Mouse (Mus musculus): Measurements from ENCODE around the gene Rffl. TPM values are rescaled to one million over a fixed set of nuclear protein-coding genes. Genes with fewer than 3 reads are reported as not detected.

Rffl gene
- polyA plus RNA-seq (2016; fragmentation: Nextera tagmentation; extraction: Ambion mirVana), result 6.7 and 6.8 TPM in 2 replicates

DNA sequence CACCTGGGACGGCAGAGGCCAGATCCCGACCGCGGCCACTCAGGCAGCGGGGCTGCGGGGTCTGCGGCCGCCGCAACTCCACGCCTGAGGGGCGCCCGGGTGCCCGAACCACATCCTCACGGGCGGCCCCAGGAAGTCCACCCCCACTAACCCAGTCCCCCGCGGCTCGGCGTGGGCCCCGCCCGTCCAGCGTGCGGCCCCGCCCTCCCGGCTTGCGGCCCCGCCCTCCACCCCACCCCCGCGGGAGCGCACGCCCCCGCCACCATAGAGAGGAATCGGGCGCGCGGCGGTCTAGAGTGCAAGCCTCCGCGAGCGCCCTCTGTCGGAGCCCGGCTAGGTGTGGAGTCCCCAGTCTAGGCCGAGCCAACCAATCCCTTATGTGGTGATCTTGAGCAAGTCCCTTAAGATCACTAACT, at the start of gene Rffl:
Rffl (minus strand) TSS at position 180 of the 416 bp plus-strand sequence.
- Histone ChIP-seq H3K4me1 (replicated peaks) (peaks cover 11% of the 10 kb centered on the region), H3K36me3 (no peaks in the 10 kb centered on the region), H3K27me3 (replicated peaks) (no peaks in the 10 kb centered on the region), H3K4me3 (peak within 1 kb of the TSS; percentile 98), H3K4me2 (peak within 1 kb of the TSS; percentile 81), H3K9ac (peak within 1 kb of the TSS; percentile 90), H3K27ac (ENCODE audit: poor library complexity, severe bottlenecking) (peak within 1 kb of the TSS; percentile 66), H3K9me3 (replicated peaks) (no peaks in the 10 kb centered on the region)
- under 1% methylated on average over 43 of the region's 43 CpGs for WGBS
- ATAC-seq (ENCODE audit: insufficient number of reproducible peaks, low FRiP score), result peak; percentile 89

DNA sequence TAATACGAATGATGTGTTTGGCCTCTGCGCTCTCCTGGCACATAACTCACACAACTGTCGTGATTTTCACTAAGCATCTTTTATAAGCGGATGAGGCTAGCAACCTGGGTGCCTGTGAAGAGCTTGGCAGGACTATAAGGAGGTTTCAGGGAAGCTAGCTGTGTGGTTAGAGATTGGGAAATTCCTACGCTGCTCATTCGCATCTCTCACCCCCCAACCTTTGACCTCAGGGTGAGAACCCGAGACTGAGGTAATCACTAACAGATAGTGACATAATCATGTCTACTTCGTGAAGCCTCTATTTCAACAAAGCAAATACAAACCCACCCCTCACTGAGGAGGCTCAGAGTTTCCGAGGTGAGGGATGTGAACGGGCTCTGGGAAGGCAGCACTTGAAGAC, 49.8 kb upstream of the Rffl start:
- ATAC-seq (ENCODE audit: insufficient number of reproducible peaks, low FRiP score), result no peak
- no peaks in the 10 kb centered on the region for H3K9me3 ChIP-seq (replicated peaks)
- no peak overlapping the region for H3K27ac ChIP-seq (ENCODE audit: poor library complexity, severe bottlenecking)
- 44% methylated on average over 10 of the region's 10 CpGs for WGBS
- H3K9ac ChIP-seq, result no peak overlapping the region
- no peaks in the 10 kb centered on the region for H3K27me3 ChIP-seq (replicated peaks)
- H3K4me3 ChIP-seq, result no peak overlapping the region
- H3K4me1 ChIP-seq (replicated peaks), result peaks cover 10% of the 10 kb centered on the region
- no peak overlapping the region for H3K4me2 ChIP-seq
- H3K36me3 ChIP-seq, result peaks cover 86% of the 10 kb centered on the region

DNA sequence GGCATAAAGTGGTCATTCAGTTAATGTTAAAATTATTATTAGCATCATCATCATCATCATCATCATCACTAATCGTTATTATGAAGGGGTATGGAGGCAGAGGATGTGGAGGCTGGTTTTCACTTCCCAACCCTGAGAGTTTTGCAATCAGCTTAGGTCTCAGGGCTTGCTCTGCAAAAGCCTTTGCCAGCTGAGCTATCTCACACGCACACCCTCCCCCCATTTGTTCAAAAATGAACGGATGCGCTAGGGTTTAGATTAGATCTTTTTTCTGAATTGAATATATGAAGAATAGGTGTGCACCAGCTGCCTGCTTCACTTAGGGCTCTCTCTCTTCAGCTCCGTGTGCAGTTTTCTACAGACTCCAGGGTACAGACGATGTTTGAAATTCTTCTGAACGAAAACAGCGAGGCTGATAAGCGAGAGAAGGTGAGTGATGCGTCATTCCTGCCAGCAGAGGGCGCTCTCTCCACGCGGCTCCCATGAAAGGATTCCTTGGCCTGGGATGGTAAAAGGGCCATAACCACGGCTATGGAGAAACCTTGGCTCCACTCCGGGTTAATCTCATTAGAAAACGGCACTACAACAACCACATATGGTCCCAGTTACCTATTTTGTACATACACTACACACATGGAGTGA, 43.8 kb upstream of the Rffl start:
- WGBS, result 8% methylated on average over 16 of the region's 16 CpGs
- Histone ChIP-seq H3K4me3 (peak overlapping the region; percentile 30), H3K27me3 (replicated peaks) (no peaks in the 10 kb centered on the region), H3K27ac (ENCODE audit: poor library complexity, severe bottlenecking) (no peak overlapping the region; the same call in 1 of the 2 replicates), H3K4me2 (peak overlapping the region; percentile 85), H3K4me1 (replicated peaks) (peaks cover 45% of the 10 kb centered on the region), H3K36me3 (peaks cover 43% of the 10 kb centered on the region), H3K9me3 (replicated peaks) (no peaks in the 10 kb centered on the region), H3K9ac (no peak overlapping the region)
- no peak for ATAC-seq (ENCODE audit: insufficient number of reproducible peaks, low FRiP score)

DNA sequence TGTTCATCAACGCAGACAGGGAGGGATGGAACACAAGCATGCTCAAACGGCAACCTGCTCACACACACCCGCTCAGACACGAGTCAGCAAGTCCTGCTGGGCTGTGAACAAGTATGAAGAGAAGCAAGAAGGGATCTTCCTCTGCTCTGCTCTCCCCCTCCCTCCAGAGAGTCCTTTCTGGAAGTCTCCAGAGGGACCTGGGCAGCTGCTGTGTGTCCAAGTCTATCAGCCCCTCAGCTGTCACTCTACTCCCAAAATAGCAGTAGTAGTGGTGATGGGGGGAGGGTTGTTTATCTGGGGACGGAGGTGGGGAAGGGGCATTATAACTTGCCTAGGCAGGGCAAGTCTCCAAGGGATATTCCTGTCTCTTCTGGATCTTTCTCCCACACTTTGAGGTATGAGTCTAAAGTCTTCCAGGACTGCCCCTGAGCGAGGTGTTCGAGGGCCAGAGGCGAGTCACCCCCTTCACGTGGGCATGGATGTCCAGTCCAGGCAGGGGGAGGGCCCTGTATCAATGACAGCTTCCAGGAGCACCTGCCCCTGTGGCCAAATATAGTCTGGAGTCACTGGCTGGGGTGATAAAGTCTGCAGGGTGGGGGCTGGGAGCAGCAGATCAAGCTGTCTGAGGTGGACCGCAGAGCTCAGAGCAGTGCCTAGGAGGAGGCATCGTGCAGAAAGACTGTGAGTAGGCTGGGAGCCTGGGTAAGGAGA, 39.8 kb upstream of the Rffl start:
- WGBS, result 16% methylated on average over 11 of the region's 11 CpGs
- peaks cover 18% of the 10 kb centered on the region for H3K36me3 ChIP-seq
- H3K9me3 ChIP-seq (replicated peaks), result no peaks in the 10 kb centered on the region
- H3K27ac ChIP-seq (ENCODE audit: poor library complexity, severe bottlenecking), result peak overlapping the region; percentile 99
- H3K27me3 ChIP-seq (replicated peaks), result no peaks in the 10 kb centered on the region
- H3K4me3 ChIP-seq, result peak overlapping the region; percentile 61
- peak overlapping the region; percentile 87 for H3K9ac ChIP-seq
- H3K4me2 ChIP-seq, result peak overlapping the region; percentile 85
- peaks cover 61% of the 10 kb centered on the region for H3K4me1 ChIP-seq (replicated peaks)
- ATAC-seq (ENCODE audit: insufficient number of reproducible peaks, low FRiP score), result peak; percentile 81

DNA sequence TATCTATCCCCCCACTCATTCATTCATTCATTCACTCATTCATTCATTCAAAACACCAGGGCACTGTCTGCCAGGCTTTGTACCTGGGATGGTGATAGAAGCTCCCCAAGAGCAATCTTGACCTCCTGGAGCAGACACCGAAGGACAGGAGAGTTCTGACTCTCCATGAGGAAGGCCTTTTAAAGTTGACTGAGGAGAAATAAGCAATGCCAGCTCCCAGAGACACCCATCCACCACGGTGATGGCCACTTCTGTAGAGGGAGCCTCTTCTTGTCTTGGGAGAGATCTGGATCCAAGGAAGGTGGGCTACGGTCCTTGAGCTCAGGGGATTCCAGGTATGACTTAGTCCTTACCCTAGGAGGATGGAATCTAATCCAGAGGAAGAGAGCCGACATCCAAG, 39.2 kb upstream of the Rffl start, which contains the start of gene Unc45b:
Unc45b (plus strand) TSS at position 301 of the 400 bp plus-strand sequence.
- Histone ChIP-seq H3K4me2 (peak within 1 kb of the TSS; percentile 85), H3K36me3 (peaks cover 19% of the 10 kb centered on the region), H3K9ac (peak within 1 kb of the TSS; percentile 87), H3K4me3 (peak within 1 kb of the TSS; percentile 61), H3K27ac (ENCODE audit: poor library complexity, severe bottlenecking) (peak within 1 kb of the TSS; percentile 99), H3K27me3 (replicated peaks) (no peaks in the 10 kb centered on the region), H3K9me3 (replicated peaks) (no peaks in the 10 kb centered on the region), H3K4me1 (replicated peaks) (peaks cover 59% of the 10 kb centered on the region)
- ATAC-seq (ENCODE audit: insufficient number of reproducible peaks, low FRiP score), result no peak
- 61% methylated on average over 4 of the region's 4 CpGs for WGBS

DNA sequence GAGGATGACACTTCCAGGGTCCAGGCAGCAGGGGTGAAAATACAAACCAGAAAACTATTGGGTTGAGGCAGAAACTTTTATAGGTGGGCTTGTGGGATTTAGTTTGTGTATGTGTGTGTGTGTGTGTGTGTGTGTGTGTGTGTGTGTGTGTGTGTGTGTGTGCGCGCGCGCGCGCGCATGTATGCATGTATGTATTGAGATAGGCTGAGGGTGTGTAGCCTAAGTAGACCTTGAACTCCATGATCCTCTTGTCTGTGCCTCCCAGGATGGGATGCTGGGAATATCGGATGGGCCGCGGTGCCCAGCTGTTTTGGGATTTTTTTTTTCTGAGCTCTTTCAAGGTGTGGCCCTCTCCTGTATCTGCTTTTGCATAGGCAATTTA, 37.6 kb upstream of the Rffl start:
- Histone ChIP-seq H3K36me3 (peaks cover 34% of the 10 kb centered on the region), H3K27me3 (replicated peaks) (no peaks in the 10 kb centered on the region), H3K9ac (peak overlapping the region; percentile 47), H3K4me2 (peak overlapping the region; percentile 81), H3K4me1 (replicated peaks) (peaks cover 44% of the 10 kb centered on the region), H3K4me3 (peak overlapping the region; percentile 90), H3K27ac (ENCODE audit: poor library complexity, severe bottlenecking) (no peak overlapping the region), H3K9me3 (replicated peaks) (no peaks in the 10 kb centered on the region)
- WGBS, result 58% methylated on average over 10 of the region's 10 CpGs
- no peak for ATAC-seq (ENCODE audit: insufficient number of reproducible peaks, low FRiP score)

DNA sequence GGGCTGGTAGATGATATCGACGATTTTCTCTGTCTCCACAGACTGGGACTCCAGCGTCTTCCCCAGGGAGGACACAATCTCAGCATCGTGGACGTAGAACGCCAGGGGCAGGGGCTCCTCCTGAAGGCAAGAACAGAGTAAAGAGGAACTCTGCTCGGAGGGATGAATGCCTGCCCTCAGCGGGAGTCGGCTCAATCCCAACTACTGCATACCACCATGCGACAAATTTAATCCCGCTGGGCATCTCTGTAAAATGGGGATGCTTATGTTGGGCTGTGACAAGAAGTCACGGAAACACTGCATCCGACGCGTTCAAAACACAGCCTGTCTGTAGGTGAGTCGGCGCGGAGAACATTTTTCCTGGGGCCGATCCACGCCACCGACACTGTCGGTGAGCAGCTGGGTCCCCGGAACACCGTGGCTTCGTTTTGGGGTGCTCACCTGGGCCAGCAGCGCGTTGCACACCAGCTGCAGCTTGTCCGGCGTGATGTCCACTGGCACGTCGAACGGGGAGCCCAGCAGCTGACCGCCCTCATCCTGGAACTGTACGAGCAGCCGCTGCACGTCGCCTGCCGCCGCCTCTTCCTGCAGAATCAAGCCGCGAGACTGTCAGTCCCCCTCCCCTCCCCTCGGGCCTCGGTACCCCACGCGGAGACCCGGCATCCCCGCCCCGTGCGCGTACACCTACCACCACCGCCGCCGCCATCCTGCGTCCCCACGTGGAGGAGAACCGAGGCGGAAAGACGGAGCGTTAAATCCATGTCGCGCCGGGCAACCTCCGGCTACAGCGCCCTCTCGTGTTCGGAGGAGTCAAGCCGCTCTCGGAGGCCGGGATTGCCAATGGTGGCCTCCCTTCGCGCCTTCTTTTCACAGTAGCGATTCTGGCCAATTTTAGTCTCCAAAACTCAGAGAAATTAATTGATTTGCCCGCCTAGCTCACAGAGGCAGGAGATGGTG, 36.9 kb upstream of the Rffl start, which contains the start of gene Nle1:
Nle1 (minus strand) TSS at position 761 of the 957 bp plus-strand sequence.
- Histone ChIP-seq H3K36me3 (peaks cover 38% of the 10 kb centered on the region), H3K9ac (peak within 1 kb of the TSS; percentile 90), H3K4me1 (replicated peaks) (peaks cover 37% of the 10 kb centered on the region), H3K4me2 (peak within 1 kb of the TSS; percentile 81), H3K27me3 (replicated peaks) (no peaks in the 10 kb centered on the region), H3K4me3 (peak within 1 kb of the TSS; percentile 90), H3K9me3 (replicated peaks) (no peaks in the 10 kb centered on the region), H3K27ac (ENCODE audit: poor library complexity, severe bottlenecking) (no peak within 1 kb of the TSS)
- whole genome bisulfite sequencing, result 1% methylated on average over 73 of the region's 73 CpGs
- peak; percentile 36; the same call in 1 of the 2 replicates for ATAC-seq (ENCODE audit: insufficient number of reproducible peaks, low FRiP score)

DNA sequence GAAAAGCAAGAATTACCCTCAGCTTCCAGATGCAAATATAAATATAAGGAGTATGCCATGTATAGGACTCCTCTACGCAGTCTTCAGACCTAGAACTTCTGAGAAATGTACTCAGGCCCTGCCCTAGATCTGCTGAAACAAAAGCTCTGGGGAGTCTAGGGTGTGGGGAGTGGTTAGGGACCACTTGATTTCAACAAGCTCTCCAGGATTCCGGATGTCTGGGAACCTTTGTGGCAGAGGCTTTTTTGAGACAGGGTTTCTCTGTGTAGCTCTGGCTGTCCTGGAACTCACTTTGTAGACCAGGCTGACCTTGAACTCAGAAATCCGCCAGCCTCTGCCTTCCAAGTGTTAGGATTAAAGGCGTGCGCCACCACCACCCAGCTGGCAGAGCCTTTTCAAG, 34.8 kb upstream of the Rffl start:
- no peak overlapping the region for H3K4me3 ChIP-seq
- H3K9ac ChIP-seq, result no peak overlapping the region
- 92% methylated on average over 5 of the region's 5 CpGs for WGBS
- peaks cover 25% of the 10 kb centered on the region for H3K4me1 ChIP-seq (replicated peaks)
- no peak overlapping the region for H3K4me2 ChIP-seq
- ATAC-seq (ENCODE audit: insufficient number of reproducible peaks, low FRiP score), result no peak
- H3K36me3 ChIP-seq, result peaks cover 59% of the 10 kb centered on the region
- no peak overlapping the region for H3K27ac ChIP-seq (ENCODE audit: poor library complexity, severe bottlenecking)
- no peaks in the 10 kb centered on the region for H3K9me3 ChIP-seq (replicated peaks)
- H3K27me3 ChIP-seq (replicated peaks), result no peaks in the 10 kb centered on the region

DNA sequence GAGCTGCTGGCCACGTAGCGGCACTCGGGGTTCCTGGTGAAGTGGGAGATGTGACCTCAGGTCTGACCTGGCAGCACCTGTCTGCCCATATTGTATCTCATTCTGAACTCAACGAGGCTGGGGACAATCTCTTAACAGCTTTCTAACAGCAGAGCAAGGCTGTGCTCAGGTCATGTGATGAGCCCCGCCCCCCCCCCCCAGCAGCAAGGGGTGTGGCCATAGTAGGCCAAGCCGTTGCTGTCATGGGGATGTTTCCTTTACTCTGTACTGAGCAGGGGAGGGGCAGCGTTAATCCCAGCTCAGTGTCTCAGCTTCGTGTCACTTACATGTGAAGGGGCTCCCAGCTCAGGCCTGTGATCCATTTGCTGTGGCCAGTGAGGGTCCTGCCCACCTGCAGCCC, 33.9 kb upstream of the Rffl start:
- H3K4me3 ChIP-seq, result no peak overlapping the region
- peaks cover 68% of the 10 kb centered on the region for H3K36me3 ChIP-seq
- no peak overlapping the region for H3K9ac ChIP-seq
- H3K27me3 ChIP-seq (replicated peaks), result no peaks in the 10 kb centered on the region
- no peak overlapping the region for H3K27ac ChIP-seq (ENCODE audit: poor library complexity, severe bottlenecking)
- ATAC-seq (ENCODE audit: insufficient number of reproducible peaks, low FRiP score), result no peak
- H3K4me2 ChIP-seq, result no peak overlapping the region
- 59% methylated on average over 8 of the region's 8 CpGs for WGBS
- peaks cover 16% of the 10 kb centered on the region for H3K4me1 ChIP-seq (replicated peaks)
- H3K9me3 ChIP-seq (replicated peaks), result no peaks in the 10 kb centered on the region

DNA sequence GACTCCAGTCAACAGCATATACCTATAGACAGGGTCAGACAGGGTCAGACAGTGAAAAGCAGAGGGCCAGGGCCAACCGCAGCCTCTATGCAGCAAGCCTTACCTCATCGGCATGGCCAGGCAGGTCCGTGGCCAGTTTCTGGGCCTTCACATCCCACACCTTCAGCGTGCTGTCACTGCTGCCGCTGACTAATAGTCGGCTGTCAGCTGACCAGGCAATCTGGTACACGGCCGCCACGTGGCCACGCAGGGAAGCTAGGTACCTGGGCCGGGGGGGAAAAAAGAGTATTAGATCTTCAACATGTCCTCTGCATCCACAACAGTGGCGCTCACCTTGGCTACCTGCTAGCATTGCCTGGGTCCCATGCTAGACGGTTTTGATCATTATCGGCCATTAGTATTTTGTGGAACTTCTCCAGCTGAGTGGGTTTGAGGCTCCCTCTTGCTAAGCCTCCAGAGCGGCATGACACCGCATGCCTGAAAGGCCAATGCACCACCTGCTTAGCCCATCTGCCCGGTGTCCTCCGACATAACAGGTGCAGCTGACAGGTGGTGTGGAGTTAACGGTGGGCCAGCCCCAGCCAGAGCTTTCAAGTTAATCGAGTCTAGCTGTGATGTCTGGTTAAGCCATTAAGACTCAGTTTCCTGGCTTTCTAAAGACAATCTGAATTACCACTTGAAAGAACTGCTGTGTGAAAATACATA, 30.7 kb upstream of the Rffl start:
- no peaks in the 10 kb centered on the region for H3K4me1 ChIP-seq (replicated peaks)
- H3K27ac ChIP-seq (ENCODE audit: poor library complexity, severe bottlenecking), result no peak overlapping the region
- no peak overlapping the region for H3K9ac ChIP-seq
- no peaks in the 10 kb centered on the region for H3K9me3 ChIP-seq (replicated peaks)
- no peak overlapping the region for H3K4me2 ChIP-seq
- no peaks in the 10 kb centered on the region for H3K27me3 ChIP-seq (replicated peaks)
- H3K4me3 ChIP-seq, result no peak overlapping the region
- H3K36me3 ChIP-seq, result peaks cover 86% of the 10 kb centered on the region
- 95% methylated on average over 20 of the region's 20 CpGs for WGBS
- no peak for ATAC-seq (ENCODE audit: insufficient number of reproducible peaks, low FRiP score)
